Mouse (Mus musculus) lung, adult 2 months (tissue): ENCODE data around the gene Csrp2.

ENCODE experiments used
- CTCF ChIP-seq: fragments of 200-500 bp; IDR thresholded peaks from 2 replicates; pipeline ENCODE4 v1.5.1; 2011; ENCODE audit warnings: mild to moderate bottlenecking, low read length, control low read depth; ENCODE audit not compliant: insufficient read depth
- POLR2A ChIP-seq: fragments of 200-500 bp; IDR thresholded peaks from 2 replicates; pipeline ENCODE4 v1.6.1; 2011; ENCODE audit warnings: low read depth, mild to moderate bottlenecking, control low read depth, low read length, borderline replicate concordance; ENCODE audit errors: extremely low read depth

DNA sequence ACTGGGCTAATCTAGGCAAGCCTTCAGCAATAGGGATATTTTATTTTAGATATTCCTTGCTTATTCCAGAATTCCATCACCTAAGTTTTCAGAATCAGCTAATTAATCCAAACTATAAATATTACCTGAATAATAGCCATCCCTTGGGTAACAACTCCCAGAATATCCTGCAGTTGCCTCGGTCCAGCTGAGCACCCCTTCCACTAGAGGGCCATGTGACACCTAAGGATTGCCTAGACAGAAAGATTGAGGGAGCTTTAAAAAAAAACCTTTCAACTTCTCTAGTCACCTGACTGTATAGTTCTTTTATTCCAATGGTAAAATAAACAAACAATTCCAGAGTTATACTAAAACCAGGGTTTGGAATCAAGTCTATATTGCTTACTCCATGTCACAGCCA lies 42.6 kb downstream of the Csrp2 start:
- TF ChIP-seq POLR2A (no peak), CTCF (peak; percentile 31; the same call in 1 of the 2 replicates)
